Mouse (Mus musculus) hindbrain, postnatal 0 days (tissue): Measurements from ENCODE around the gene Smoc1. TPM values are rescaled to one million over a fixed set of nuclear protein-coding genes. Genes with fewer than 3 reads are reported as not detected.

Experiments
- ATAC-seq: fragments of 200-750 bp; cut with Nextera tagmentation; 2 replicates; pipeline ENCODE4 v1.8.0; 2017; ENCODE audit warnings: mild to moderate bottlenecking, moderate TSS enrichment, moderate library complexity
- DNase-seq: peaks from one replicate; pipeline ENCODE4 v3.0.0-alpha.2; 2015; ENCODE audit warnings: low spot score
- H3K27ac ChIP-seq: fragments of 300-500 bp; sonication (generic); 2 replicates; pipeline ENCODE4 v1.5.1; 2014; ENCODE audit warnings: mild to moderate bottlenecking
- H3K27me3 ChIP-seq: fragments of 300-500 bp; sonication (generic); 2 replicates; pipeline ENCODE4 v1.6.1; 2014; ENCODE audit warnings: low read length, mixed read lengths; ENCODE audit not compliant: insufficient read depth
- H3K36me3 ChIP-seq: fragments of 300-500 bp; sonication (generic); 2 replicates; pipeline ENCODE4 v1.6.1; 2014; ENCODE audit warnings: low read length, mixed read lengths; ENCODE audit not compliant: insufficient read depth
- H3K4me1 ChIP-seq: fragments of 300-500 bp; sonication (generic); 2 replicates; pipeline ENCODE4 v1.6.1; 2014; ENCODE audit warnings: antibody characterized with exemption, low read length, mixed read lengths; ENCODE audit not compliant: insufficient read depth
- H3K4me2 ChIP-seq: fragments of 300-500 bp; sonication (generic); 2 replicates; pipeline ENCODE4 v1.6.1; 2014; ENCODE audit warnings: low read depth, mild to moderate bottlenecking, low read length, moderate library complexity, mixed read lengths
- H3K4me3 ChIP-seq: fragments of 300-500 bp; sonication (generic); 2 replicates; pipeline ENCODE4 v1.5.1; 2014; ENCODE audit warnings: low read length
- H3K9ac ChIP-seq: fragments of 300-500 bp; sonication (generic); replicated peaks from 2 replicates; pipeline ENCODE4 v1.6.1; 2014; ENCODE audit warnings: mild to moderate bottlenecking, low read length, moderate library complexity, mixed read lengths
- H3K9me3 ChIP-seq: fragments of 300-500 bp; sonication (generic); 2 replicates; pipeline ENCODE4 v1.6.1; 2016; ENCODE audit warnings: low read length, mixed read lengths
- CTCF ChIP-seq: IDR thresholded peaks from 2 replicates; pipeline ENCODE4 v1.5.1; 2016; ENCODE audit warnings: antibody characterized with exemption, control low read depth, low read depth
- WGBS: fragments of 180-500 bp; shearing (Covaris S2); extraction: QIAGEN DNeasy Blood & Tissue Kit; methylation state at CpG from one replicate; pipeline ENCODE4 v1.1.7; 2014; 5-methylcytosine and 5-hydroxymethylcytosine counted together
- polyA plus RNA-seq: library from polyadenylated mRNA; unstranded; fragments of >200 nt; fragmentation: Nextera tagmentation; extraction: Ambion mirVana; gene quantifications from 2 replicates; pipeline ENCODE4 v1.2.1, GENCODE M21; 2015
- total RNA-seq: library from RNA; depleted of rRNA; stranded (reverse); fragments of >200 nt; gene quantifications from 2 replicates; pipeline ENCODE4 v1.2.3, GENCODE M21; 2014

Smoc1 gene
- total and polyA plus RNA-seq, 2 experiments from 2014 or later = 31.5 to 32.7 TPM

GRCm38 (mm10) chr12:80992540-80993122, 34.0 kb upstream of the Smoc1 start:
- WGBS = 72% methylated on average over 8 of the region's 8 CpGs
- DNase-seq (peak; percentile 9), ATAC-seq (no peak)
- Histone ChIP-seq H3K27me3 (no peaks in the 10 kb centered on the region), H3K4me2 (no peak overlapping the region), H3K9me3 (no peaks in the 10 kb centered on the region), H3K4me3 (no peak overlapping the region), H3K4me1 (no peaks in the 10 kb centered on the region), H3K27ac (no peak overlapping the region), H3K9ac (no peak overlapping the region), H3K36me3 (no peaks in the 10 kb centered on the region)
- TF ChIP-seq CTCF = peak; percentile 51

GRCm38 (mm10) chr12:80993773-80994172, 32.8 kb upstream of the Smoc1 start:
- Histone ChIP-seq H3K4me3 (no peak overlapping the region), H3K9ac (no peak overlapping the region), H3K9me3 (no peaks in the 10 kb centered on the region), H3K4me1 (0 out of 2 replicates have a peak, but pooled peaks cover 3% of the 10 kb centered on the region), H3K27ac (no peak overlapping the region), H3K36me3 (no peaks in the 10 kb centered on the region), H3K4me2 (no peak overlapping the region), H3K27me3 (no peaks in the 10 kb centered on the region)
- 89% methylated on average over 1 of the region's 1 CpGs for WGBS
- DNase-seq (no peak), ATAC-seq (no peak)
- TF ChIP-seq CTCF = no peak

- H3K4me2 ChIP-seq = no peak overlapping the region
- DNase-seq (no peak), ATAC-seq (no peak)
- TF ChIP-seq CTCF = no peak
- no peaks in the 10 kb centered on the region for H3K27me3 ChIP-seq
- no peaks in the 10 kb centered on the region for H3K36me3 ChIP-seq
- no peak overlapping the region for H3K9ac ChIP-seq
- H3K27ac ChIP-seq = no peak overlapping the region
- H3K4me3 ChIP-seq = no peak overlapping the region
- H3K9me3 ChIP-seq = no peaks in the 10 kb centered on the region
- H3K4me1 ChIP-seq = 0 out of 2 replicates have a peak, but pooled peaks cover 3% of the 10 kb centered on the region
- WGBS = 96% methylated on average over 4 of the region's 4 CpGs
These were observed 31.3 kb upstream of the Smoc1 start for GRCm38 (mm10) chr12:80995326-80995725.

GRCm38 (mm10) chr12:80997652-80998051, 29.0 kb upstream of the Smoc1 start:
- no peak overlapping the region for H3K9ac ChIP-seq

GRCm38 (mm10) chr12:80998528-80999221, 27.9 kb upstream of the Smoc1 start:
- Histone ChIP-seq H3K27me3 (no peaks in the 10 kb centered on the region), H3K36me3 (no peaks in the 10 kb centered on the region), H3K9me3 (no peaks in the 10 kb centered on the region), H3K4me1 (0 out of 2 replicates have a peak, but pooled peaks cover 3% of the 10 kb centered on the region), H3K9ac (no peak overlapping the region; the same call in 1 of the 2 replicates), H3K4me2 (peak overlapping the region; percentile 47), H3K27ac (no peak overlapping the region), H3K4me3 (peak overlapping the region; percentile 22)
- no peak for TF ChIP-seq CTCF
- DNase-seq (peak; percentile 41), ATAC-seq (peak; percentile 56)
- WGBS = 2% methylated on average over 33 of the region's 33 CpGs

More at GRCm38 (mm10) chr12:80997652-80998051, 29.0 kb upstream of the Smoc1 start:
- Histone ChIP-seq H3K4me2 (no peak overlapping the region), H3K27ac (no peak overlapping the region), H3K4me3 (no peak overlapping the region), H3K27me3 (no peaks in the 10 kb centered on the region), H3K36me3 (no peaks in the 10 kb centered on the region), H3K4me1 (0 out of 2 replicates have a peak, but pooled peaks cover 3% of the 10 kb centered on the region), H3K9me3 (no peaks in the 10 kb centered on the region)
- TF ChIP-seq CTCF = no peak
- ATAC-seq = no peak
- DNase-seq = no peak
- WGBS = 54% methylated on average over 4 of the region's 4 CpGs

- Histone ChIP-seq H3K4me1 (0 out of 2 replicates have a peak, but pooled peaks cover 3% of the 10 kb centered on the region), H3K9me3 (no peaks in the 10 kb centered on the region), H3K36me3 (no peaks in the 10 kb centered on the region), H3K4me2 (no peak overlapping the region), H3K9ac (no peak overlapping the region), H3K4me3 (no peak overlapping the region), H3K27me3 (no peaks in the 10 kb centered on the region), H3K27ac (no peak overlapping the region)
- ATAC-seq = no peak
- DNase-seq = no peak
- WGBS = 68% methylated on average over 4 of the region's 4 CpGs
- TF ChIP-seq CTCF = no peak
These were observed 25.7 kb upstream of the Smoc1 start for GRCm38 (mm10) chr12:81000924-81001323.
